Mouse (Mus musculus): ENCODE measurements around the gene Nupl1.
A peak's percentile ranks its signal among the peaks of the same experiment; 100 is the strongest.

Nupl1 gene

DNA sequence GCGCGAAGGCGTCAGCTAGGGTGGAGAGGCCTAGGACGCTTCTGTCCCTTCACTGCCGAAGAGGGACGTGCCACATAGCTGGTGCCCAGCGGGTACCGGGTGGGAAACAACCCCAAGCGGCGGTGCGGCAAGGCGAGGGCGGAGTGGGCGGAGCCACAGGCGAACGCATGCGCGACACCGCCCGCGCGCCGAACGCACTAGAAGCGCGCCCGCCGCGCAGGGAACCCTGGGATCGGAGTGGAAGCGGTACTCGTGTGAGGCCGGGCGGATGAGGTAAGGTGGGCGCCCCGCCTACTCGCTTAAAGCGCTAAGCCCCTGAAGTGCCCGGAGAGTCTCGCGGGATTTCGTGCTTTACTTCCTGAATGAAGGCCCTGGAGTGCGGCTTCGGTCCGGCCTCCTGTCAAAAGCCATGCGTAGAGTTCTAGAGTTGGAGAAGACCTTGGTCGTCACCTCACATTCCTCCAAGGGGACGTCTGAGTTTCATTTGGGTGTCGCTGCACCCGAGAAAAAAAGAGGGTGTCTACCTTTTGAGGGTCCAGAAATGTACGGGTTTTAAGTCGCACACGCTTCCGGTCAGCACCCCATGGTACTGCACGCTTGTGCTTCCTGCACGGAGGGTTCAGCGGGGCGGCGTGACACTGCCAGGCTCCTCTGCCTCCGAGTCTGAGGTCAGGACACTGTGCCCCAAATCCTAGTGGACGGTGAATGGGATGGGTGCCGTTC, at the start of gene Nupl1, which contains the start of gene Gm49336:
Gene Nupl1, minus strand, starts transcription at position 151 of the 723 bp plus-strand sequence.
Gene Gm49336, minus strand, starts transcription at position 227 of the 723 bp plus-strand sequence.
- peak; percentile 99 for DNase-seq

- no peak for DNase-seq
These were observed 49.8 kb upstream of the Nupl1 start for GRCm38 (mm10) chr14:60301024-60301423.

DNA sequence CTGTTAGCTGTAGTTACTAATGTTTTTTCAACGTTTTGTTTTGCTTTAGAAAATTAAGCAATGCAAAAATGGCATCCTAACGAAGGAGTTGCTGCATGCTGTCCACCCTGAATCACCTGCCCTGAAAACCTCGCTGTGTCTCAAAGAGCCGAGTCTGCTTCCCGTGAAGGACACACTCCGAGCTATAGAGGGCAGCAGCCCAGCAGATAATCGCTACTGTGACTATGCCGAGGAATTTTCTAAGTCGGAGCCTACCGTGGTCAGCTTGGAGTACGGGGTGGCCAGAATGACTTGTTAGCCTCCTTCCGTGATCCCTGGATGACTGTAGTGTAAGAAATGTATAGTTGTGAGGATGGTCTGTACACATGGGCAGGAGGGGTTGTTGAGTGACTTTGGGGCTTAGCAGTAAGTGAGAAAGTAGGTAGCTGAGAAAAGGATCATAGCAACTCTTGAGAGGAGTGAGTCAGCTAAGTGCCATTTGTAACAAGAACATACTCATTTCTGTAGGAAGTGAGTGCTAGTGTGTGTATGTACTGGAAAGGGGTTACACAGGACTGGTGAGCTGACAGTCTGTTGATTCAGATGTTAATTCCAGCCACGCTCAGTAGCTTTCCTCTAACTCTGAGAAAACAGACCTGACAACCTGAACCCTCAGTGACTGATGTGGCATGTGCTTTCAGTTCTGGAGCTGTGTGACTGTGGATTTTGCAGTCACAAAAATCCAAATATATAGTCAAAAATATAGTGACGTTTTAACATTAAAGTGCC, 49.2 kb upstream of the Nupl1 start:
- DNase-seq: peak; percentile 36

GRCm38 (mm10) chr14:60295531-60295930, 44.3 kb upstream of the Nupl1 start:
- no peak for DNase-seq

DNA sequence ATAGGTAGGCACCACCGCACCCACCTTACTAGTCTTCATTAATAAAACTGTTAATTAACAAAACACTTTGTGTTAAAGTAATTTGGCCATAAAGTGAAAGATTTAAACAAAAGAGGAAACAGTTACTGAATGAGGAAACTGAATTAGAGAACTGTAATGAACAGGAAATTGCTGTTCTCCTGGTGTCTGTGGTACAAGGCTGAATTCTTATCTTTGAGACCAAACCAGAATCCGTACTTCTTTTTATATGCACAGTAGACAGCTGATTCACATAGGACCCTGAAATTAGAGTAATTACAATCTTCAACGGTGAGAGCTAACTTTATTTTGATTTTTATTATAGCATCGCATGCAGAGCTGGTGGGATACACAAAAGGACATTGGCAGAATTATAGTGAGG, 39.1 kb upstream of the Nupl1 start:
- DNase-seq: no peak

DNA sequence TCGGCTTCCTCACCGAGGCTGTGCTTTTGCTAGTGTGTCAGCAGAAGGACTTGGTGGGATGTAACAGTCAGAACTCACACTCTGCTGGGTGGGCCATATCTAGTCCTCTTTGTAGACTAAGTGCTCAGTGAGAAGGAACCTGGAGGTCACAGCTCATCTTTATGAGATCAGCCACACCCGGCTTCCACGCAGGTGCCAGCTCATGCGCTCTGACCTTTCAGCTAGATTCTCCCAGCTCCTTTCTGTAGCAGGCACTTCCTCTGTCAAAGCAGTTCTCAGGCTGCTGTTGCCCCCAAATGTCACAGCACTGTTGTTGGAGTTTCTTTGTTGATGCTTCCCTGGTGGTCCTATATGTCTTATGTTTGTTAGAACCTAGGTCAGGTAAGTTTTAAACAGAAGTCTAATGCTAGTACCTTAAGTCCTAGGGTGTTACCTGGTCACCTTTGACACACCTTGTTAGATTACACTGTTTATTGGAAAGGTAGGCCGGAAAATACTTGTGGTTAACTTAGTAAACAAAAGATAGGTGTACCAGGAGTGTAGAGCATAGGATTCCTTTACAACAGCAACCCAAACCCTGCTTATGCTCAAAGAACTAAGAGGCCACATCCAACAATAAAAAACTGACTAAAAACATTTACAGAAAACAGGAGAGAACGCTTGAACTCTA, 35.1 kb upstream of the Nupl1 start:
- DNase-seq: no peak

DNA sequence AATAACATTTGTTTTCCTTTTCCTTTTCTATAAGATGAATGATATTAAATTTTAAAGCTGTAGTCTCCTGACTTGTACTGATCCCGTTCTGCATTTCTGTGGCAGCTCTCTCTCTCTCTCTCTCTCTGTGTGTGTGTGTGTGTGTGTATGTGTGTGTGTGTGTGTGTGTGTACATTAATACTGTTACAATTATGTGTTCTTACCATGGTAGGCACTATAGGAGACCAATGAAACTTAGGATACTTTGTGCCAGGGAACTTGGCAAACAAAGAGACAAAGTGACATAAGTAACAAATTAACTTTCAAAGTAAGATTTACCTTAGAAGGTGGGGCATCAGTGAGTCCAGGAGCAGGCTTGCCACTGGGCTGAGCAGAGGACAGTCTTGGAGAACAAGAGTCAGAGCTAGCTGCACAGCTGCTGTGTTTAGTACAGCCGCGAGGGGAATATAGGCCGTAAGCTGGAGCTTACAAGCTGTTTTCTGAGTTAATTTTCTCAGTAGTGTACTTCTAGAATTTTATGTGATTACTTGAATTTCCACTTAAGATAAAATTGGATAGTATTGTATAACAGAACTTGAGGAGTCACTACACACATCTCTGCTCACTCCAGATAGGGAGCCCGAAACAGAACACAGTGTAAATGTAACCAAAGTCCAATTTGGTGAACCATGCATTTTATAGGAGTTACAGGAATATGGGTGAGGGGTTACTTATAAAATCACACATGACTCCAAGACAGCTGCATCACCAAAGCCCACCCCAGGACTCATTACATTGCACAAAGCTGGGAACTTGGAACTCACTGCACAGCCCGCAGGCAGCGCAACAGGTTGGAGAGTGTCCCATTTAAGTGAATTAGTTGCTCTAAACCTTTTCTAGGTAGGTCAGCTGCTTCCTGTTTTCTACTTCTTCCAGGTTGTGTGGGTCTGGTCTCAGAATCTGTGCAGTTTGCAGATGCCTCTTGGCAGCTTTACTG, 24.4 kb upstream of the Nupl1 start:
- no peak for DNase-seq

DNA sequence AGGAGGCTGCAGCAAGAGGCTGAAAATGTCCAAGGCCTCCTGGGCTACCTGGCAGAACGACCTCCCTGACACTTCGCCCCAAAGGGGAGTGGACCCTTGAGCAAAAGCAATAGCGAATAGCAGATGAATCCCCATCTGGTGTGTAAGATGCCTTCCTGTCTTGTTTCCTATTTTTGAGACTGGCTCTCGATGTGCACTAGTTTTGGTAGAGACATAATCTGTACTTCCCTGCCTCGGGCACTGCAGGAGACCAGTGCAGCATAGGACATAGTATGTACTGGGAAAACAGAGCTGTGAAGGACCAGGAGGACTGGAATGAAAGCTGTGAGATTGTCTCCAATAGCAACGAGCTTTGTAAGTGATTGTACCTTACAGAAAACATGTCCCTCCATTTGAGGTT, 22.1 kb upstream of the Nupl1 start:
- no peak for DNase-seq

DNA sequence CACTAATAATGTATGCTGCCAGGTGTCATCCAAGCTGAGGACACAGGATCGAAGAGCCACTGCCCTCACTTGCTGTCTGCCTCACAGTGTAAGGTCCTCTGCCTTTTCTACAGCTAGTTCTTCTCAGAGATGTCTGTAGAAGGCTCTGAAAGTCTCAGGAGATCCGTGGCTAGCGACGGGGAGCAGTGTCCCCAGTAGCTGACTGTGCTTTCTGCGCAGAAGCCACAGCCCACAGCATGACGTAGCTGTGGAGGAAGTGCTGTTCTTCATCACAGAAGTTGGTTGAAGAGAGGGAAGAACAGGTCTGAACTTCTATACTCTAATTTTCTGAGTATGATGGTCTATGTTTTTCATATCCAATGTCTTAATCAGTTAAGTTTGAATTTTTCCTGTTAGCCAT, 18.1 kb upstream of the Nupl1 start:
- no peak for DNase-seq

DNA sequence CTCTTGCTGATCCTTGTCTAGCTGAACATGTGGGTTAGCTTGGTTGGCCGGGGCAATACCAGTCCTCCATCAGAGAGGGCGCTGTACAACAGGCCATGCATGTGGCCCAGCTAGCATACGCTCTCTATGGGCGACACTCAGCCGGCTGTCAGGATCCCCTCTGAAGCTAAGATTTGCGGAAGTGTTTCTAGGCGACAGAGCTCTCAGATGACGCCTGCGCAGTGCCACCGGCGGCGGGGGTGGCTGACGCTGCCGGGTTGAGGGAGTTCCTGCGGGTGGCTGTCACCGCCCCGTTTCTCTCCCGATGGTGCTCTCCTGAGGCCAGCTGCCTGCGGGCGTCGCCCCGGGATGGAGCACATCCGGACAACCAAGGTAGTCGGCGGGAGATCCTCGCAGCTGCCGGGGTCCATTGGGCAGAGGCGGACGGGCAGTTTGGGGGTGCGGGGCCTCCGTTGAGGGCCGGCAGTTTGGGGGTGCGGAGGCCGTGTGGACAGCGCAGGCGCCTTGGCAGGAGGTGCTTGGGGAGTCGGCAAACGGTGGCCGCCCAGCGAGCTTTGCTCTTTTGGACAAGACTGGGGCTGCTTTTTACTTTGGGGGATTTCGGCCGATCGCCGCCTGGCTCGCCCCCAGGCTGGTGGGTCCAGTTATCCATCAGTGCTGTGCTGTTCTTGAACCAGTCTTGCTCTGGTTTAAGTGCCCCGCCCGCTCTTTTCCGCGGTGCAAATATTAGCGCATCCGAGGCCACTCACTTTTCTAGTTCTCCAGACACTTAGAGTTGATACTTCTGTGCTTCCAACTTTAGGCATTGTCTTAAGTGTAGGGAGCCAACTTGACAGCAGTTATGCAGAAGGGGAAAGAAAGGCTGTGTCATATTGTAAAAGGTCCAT, 14.0 kb upstream of the Nupl1 start, which contains the start of gene Mtmr6:
Gene Mtmr6, plus strand, starts transcription at position 239 of the 887 bp plus-strand sequence.
- DNase-seq: peak; percentile 95

GRCm38 (mm10) chr14:60262316-60262715, 11.1 kb upstream of the Nupl1 start:
- DNase-seq: no peak

DNA sequence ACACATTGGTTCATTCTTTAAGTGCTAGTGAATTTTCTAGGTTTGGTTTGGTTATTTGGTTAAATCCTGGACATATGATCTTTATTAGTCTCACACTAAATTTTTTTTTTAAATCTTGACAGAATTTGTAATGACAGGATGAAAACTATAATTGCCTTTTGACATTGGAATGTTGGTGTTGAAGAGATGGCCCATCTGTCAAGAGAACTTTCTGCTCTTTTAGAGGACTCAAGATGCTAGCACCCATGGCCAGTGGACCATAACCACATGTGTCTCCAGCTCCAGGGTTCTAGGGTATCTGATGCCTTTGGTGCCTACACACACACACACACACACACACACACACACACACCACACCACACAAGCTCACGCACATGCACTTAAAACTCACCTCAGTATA, 6.6 kb upstream of the Nupl1 start:
- no peak for DNase-seq

DNA sequence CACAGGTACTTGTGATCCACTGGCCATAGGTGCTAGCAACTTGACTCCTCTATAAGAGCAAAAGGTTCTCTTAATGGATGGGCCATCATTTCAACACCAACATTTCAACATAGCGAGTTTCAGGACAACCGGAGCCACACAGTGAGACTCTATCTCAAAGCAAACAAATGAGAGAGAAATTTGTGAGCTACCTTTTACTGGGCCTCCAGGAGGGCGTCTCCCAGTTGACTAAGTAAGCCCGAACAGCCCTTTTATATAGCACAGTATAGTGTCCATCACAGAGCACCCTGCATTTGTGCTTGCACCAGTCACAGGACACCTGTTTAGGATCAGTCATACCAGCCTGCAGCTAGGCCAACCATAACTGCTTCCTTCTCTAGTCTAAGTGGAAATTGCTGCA, 5.9 kb upstream of the Nupl1 start:
- DNase-seq: no peak

DNA sequence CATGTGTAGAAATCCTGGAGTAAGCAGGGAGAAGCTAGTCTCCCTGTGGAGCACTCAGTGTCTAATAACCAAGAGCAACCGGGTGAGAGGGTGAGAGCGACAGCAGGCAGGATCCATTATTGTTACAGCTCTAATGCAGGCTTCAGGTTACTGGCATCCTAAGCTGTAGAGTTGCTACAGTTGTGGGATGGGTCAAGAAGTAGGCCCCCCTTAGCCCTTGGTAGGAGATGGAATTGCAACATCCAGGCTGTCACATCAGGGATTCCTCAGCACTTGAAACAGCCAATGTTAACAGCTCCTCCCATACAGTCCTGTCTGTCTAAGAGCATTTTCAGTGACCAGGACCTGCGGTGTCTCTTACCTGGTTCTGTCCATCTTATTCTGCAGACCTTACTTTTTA, 5.1 kb upstream of the Nupl1 start:
- DNase-seq: no peak

GRCm38 (mm10) chr14:60254774-60255173, 3.5 kb upstream of the Nupl1 start:
- DNase-seq: no peak

- DNase-seq: no peak
These were observed 2.2 kb upstream of the Nupl1 start for GRCm38 (mm10) chr14:60253466-60253865.

GRCm38 (mm10) chr14:60252004-60253000, 1.1 kb upstream of the Nupl1 start:
- peak; percentile 58 for DNase-seq

DNA sequence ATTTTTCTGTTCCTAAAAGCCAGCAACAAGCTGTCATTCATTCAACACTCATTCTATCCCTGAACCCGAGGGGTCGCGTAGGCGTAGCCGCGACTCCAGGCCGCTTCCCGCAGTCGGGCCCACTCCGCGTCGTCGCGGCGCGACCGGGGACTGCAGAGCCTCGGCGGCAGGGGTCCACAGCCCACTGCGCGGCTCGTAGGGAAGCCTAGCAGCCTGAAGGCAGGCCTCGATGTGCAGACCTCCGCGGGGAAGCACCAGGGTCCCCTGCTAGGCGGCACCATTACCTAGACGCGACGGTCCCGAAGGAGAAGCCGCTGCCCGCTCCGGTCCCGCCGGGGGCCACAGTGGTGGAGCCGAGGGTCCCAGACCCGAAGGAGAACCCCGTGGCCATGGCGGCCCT, 352 bp downstream of the Nupl1 start:
- DNase-seq: no peak

GRCm38 (mm10) chr14:60250366-60250765, 865 bp downstream of the Nupl1 start:
- no peak for DNase-seq

DNA sequence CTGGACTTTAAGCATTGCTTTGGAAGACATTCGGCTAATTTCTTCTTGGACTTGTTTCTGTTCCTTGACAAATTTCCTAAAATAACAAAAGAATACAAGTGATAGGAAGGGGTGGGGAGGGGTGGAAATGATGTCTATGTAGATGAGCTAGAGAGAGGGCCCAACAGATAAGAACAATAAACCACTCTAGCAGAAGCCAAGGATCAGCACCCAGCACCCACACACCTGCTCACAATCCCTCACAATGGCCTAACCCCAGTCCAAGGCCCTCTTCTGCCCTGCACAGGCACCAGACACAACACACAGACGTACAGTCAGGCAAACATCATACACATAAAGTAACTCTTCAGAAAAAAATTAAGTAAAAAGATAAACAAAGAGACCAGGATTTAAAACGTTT, 12.7 kb downstream of the Nupl1 start:
- DNase-seq: no peak

Measured in cerebellum, adult 11-12 months (tissue).